8 mouse cellular contexts compared by ENCODE assay signal in the genomic region with DNA sequence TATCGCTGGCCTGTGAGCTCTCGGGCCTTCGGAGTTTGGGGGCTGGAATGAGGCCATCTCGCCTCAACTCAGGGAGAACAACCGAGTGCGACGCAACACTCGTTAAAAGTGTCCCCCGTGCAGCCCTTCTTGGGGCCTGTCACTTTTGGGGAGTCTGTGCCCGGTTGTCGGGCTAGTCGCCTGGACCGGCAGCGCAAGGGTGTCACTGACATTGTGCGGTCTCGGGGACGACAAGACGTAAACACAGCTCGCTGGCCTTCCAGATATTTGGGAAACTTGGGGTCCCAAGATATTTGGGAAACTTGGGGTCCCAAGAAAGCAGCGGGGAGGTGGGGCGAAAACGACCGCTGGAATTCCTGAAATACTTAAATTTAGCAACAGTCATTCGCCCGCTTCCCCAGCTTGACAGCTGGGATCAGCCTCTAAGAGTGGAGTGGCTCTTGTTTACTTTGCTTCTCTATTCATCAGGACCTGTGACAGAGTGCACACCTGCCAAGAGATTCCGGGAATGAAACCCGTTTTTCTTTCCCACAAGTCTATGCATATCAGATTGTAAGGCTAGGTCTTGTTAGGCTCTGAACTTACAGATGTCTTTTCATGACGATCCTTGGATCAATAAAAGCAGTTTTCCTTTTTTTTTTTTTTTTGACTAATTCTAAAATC. TPM values are rescaled to one million over a fixed set of nuclear protein-coding genes. Genes with fewer than 3 reads are reported as not detected.
DNase-seq lines count a peak whose midpoint lies in the region; ATAC-seq and TF ChIP-seq lines count a peak whose summit lies in the region.

No protein-coding gene starts in this region.

- H3K4me1 ChIP-seq in ES-E14 (ENCODE audit: control insufficient read depth in 2 of 2, insufficient read depth in 2 of 2, low read length in 2 of 2, poor library complexity in 1 of 2), result peaks cover 0 to 2% of the 10 kb centered on the region in 2 experiments; a peak in 1 of 4 replicates
- no peaks in the 10 kb centered on the region for H3K4me1 ChIP-seq in bone marrow, adult 2 months (ENCODE audit: control insufficient read depth, insufficient read depth, low read length)
- peaks cover 23% of the 10 kb centered on the region for H3K4me1 ChIP-seq in heart, embryonic 13.5 days
- peaks cover 14 to 18% of the 10 kb centered on the region in 2 experiments for H3K4me1 ChIP-seq in liver, embryonic 14.5 days (replicated peaks; ENCODE audit: control insufficient read depth in 2 of 2, insufficient read depth in 2 of 2, low read length in 1 of 2)
- H3K4me1 ChIP-seq in olfactory bulb, adult 2 months (ENCODE audit: control insufficient read depth, insufficient read depth, low read length), result peaks cover 2% of the 10 kb centered on the region; the same call in 1 of the 2 replicates

- no peak for TF ChIP-seq EP300 in liver, embryonic 14.5 days (IDR thresholded peaks at IDR 0.05; ENCODE audit: low read depth)

- DNase-seq in ES-E14 (ENCODE audit: low read depth, low spot score), result no peak
- peak in 2 of 3 experiments; percentile 18 to 27 for DNase-seq in liver, embryonic 14.5 days (ENCODE audit: low read depth in 3 of 3, low spot score in 3 of 3)
- no peak for DNase-seq in layer of hippocampus, adult 18-20 months (ENCODE audit: low spot score in 2 of 2)
- no peak for DNase-seq in spleen, postnatal 4 days (ENCODE audit: low spot score in 2 of 2)

- 1% methylated on average over 28 of the region's 28 CpGs for WGBS in bone marrow, adult 2 months
- WGBS in heart, embryonic 13.5 days, result 2% methylated on average over 28 of the region's 28 CpGs
- 2% methylated on average over 28 of the region's 28 CpGs for WGBS in liver, embryonic 14.5 days (ENCODE audit: insufficient replicate concordance)
- WGBS in olfactory bulb, adult 2 months, result under 1% methylated on average over 28 of the region's 28 CpGs

- ATAC-seq in heart, embryonic 13.5 days (ENCODE audit: extremely low read depth, insufficient number of reproducible peaks, low FRiP score, low TSS enrichment), result no peak
- peak; percentile 29; the same call in 1 of the 2 replicates for ATAC-seq in liver, embryonic 14.5 days (ENCODE audit: insufficient read depth)
- no peak for ATAC-seq in CD4-positive, CD25-positive, alpha-beta regulatory T cell, adult 4 months

- H3K27ac ChIP-seq in ES-E14 (ENCODE audit: insufficient read depth, low read depth, low read length, poor library complexity, severe bottlenecking), result no peak overlapping the region
- H3K27ac ChIP-seq in bone marrow, adult 2 months (ENCODE audit: control insufficient read depth, insufficient read depth, low read depth, low read length, poor library complexity), result peak overlapping the region; percentile 66
- peak overlapping the region; percentile 86 for H3K27ac ChIP-seq in heart, embryonic 13.5 days (replicated peaks)
- peak overlapping the region; percentile 56 for H3K27ac ChIP-seq in liver, embryonic 14.5 days
- peak overlapping the region; percentile 83; the same call in 1 of the 2 replicates for H3K27ac ChIP-seq in olfactory bulb, adult 2 months (ENCODE audit: insufficient read depth, low read depth, low read length)

- H3K4me3 ChIP-seq in ES-E14 (ENCODE audit: insufficient read depth in 1 of 2, low read depth in 1 of 2, low read length in 2 of 2, poor library complexity in 1 of 2, severe bottlenecking in 1 of 2), result peak overlapping the region; percentile 92 to 98
- H3K4me3 ChIP-seq in bone marrow, adult 2 months (replicated peaks; ENCODE audit: control insufficient read depth, low read depth, low read length), result peak overlapping the region; percentile 95
- peak overlapping the region; percentile 96 for H3K4me3 ChIP-seq in heart, embryonic 13.5 days
- H3K4me3 ChIP-seq in liver, embryonic 14.5 days (ENCODE audit: insufficient read depth in 1 of 2, low read depth in 2 of 2, low read length in 2 of 2), result peak overlapping the region; percentile 80 to 95
- H3K4me3 ChIP-seq in olfactory bulb, adult 2 months (ENCODE audit: insufficient read depth, low read depth, low read length), result peak overlapping the region; percentile 99

- no peaks in the 10 kb centered on the region for H3K27me3 ChIP-seq in heart, embryonic 13.5 days (replicated peaks)
- no peaks in the 10 kb centered on the region for H3K27me3 ChIP-seq in liver, embryonic 14.5 days (ENCODE audit: control insufficient read depth, insufficient read depth, low read length)

- in situ Hi-C loops in ES-E14 (cut with MboI; ENCODE audit: low sequenced_read_pairs in 2 of 2, unreplicated experiment in 2 of 2), result no loop called here

- TF ChIP-seq POLR2A in bone marrow, adult 2 months (IDR thresholded peaks at IDR 0.05; ENCODE audit: borderline replicate concordance, control insufficient read depth, low read depth, low read length), result 0 out of 2 replicates have a peak, but pooled peaks have one; percentile 9
- TF ChIP-seq POLR2A in olfactory bulb, adult 2 months (IDR thresholded peaks at IDR 0.05; ENCODE audit: insufficient read depth, low read depth, low read length), result no peak

- H3K4me2 ChIP-seq in heart, embryonic 13.5 days, result peak overlapping the region; percentile 75
- H3K4me2 ChIP-seq in liver, embryonic 14.5 days (ENCODE audit: low read depth), result peak overlapping the region; percentile 84

- H3K9me3 ChIP-seq in ES-E14 (ENCODE audit: control insufficient read depth, insufficient read depth, low read depth, low read length), result no peaks in the 10 kb centered on the region
- H3K9me3 ChIP-seq in heart, embryonic 13.5 days, result no peaks in the 10 kb centered on the region
- H3K9me3 ChIP-seq in liver, embryonic 14.5 days (ENCODE audit: control insufficient read depth, low read length), result no peaks in the 10 kb centered on the region

- H3K9ac ChIP-seq in ES-E14 (ENCODE audit: insufficient read depth, low read depth, low read length, poor library complexity, severe bottlenecking), result peak overlapping the region; percentile 98
- H3K9ac ChIP-seq in heart, embryonic 13.5 days, result peak overlapping the region; percentile 97
- peak overlapping the region; percentile 97 for H3K9ac ChIP-seq in liver, embryonic 14.5 days (replicated peaks)

- H3K36me3 ChIP-seq in ES-E14 (ENCODE audit: control insufficient read depth, insufficient read depth, low read length, poor library complexity, severe bottlenecking), result no peaks in the 10 kb centered on the region
- peaks cover 21% of the 10 kb centered on the region for H3K36me3 ChIP-seq in heart, embryonic 13.5 days
- H3K36me3 ChIP-seq in liver, embryonic 14.5 days (replicated peaks; ENCODE audit: control insufficient read depth, insufficient read depth, low read depth), result peaks cover 3% of the 10 kb centered on the region

- no peak for TF ChIP-seq CTCF in bone marrow, adult 2 months (IDR thresholded peaks at IDR 0.05; ENCODE audit: control insufficient read depth, insufficient read depth, low read length)
- TF ChIP-seq CTCF in liver, embryonic 14.5 days (IDR thresholded peaks at IDR 0.05; ENCODE audit: low read depth), result no peak
- no peak for TF ChIP-seq CTCF in olfactory bulb, adult 2 months (IDR thresholded peaks at IDR 0.05; ENCODE audit: insufficient read depth, low read depth, low read length)

TF ChIP-seq in ES-E14, 5 proteins besides CTCF, POLR2A, EP300 and RAD21:
- TF ChIP-seq ZNF384 (IDR thresholded peaks at IDR 0.05; ENCODE audit: low read depth, low read length), result no peak
- no peak for TF ChIP-seq HCFC1 (IDR thresholded peaks at IDR 0.05; ENCODE audit: borderline replicate concordance, insufficient read depth, low read length)
- no peak for TF ChIP-seq MAFK (IDR thresholded peaks at IDR 0.05; ENCODE audit: insufficient read depth, low read depth, low read length)
- TF ChIP-seq ZC3H11A (IDR thresholded peaks at IDR 0.05; ENCODE audit: borderline replicate concordance, low read depth, low read length), result no peak
- no peak for TF ChIP-seq CHD2 (IDR thresholded peaks at IDR 0.05; ENCODE audit: low read depth, low read length)

RNA-seq across cellular contexts. Expression of a gene that starts 0.8 kb away (rescaled TPM):
- total RNA-seq in ES-E14 (2012; rRNA removed), result 17.3 and 24.1 TPM in 2 replicates
- polyA plus RNA-seq in bone marrow, adult 2 months (2011; ENCODE audit: insufficient read depth, insufficient read length, low replicate concordance, missing spikeins), result 7.3 and 19.9 TPM in 2 replicates
- polyA plus RNA-seq in heart, embryonic 13.5 days (2015; fragmentation: Nextera tagmentation; extraction: Ambion mirVana), result 40.4 and 41.3 TPM in 2 replicates
- polyA plus RNA-seq in liver, embryonic 14.5 days (2012; rRNA removed), result 5.6 and 10.3 TPM in 2 replicates
- 29.5 and 32.5 TPM in 2 replicates for polyA plus RNA-seq in liver, embryonic 14.5 days (2014; fragmentation: Nextera tagmentation; extraction: Ambion mirVana)
- not detected in 2 replicates for polyA plus RNA-seq in olfactory bulb, adult 2 months (2012; ENCODE audit: insufficient read depth, insufficient read length, low replicate concordance, missing spikeins)
- total RNA-seq in layer of hippocampus, adult 18-20 months (2021), result 10 to 100 TPM; 28.7 to 29.6 TPM
- 10 to 100 TPM; 35.2 to 36.3 TPM for polyA plus RNA-seq in CD4-positive, CD25-positive, alpha-beta regulatory T cell, adult 4 months (2017; shearing (Covaris generic))

RNA-seq across cellular contexts. Expression of a gene that starts 29.9 kb away (rescaled TPM):
- 0.09 and 0.11 TPM in 2 replicates for total RNA-seq in ES-E14 (2012; rRNA removed)
- 0.40 TPM in 1 of 2 replicates, not detected in the other for polyA plus RNA-seq in bone marrow, adult 2 months (2011; ENCODE audit: insufficient read depth, insufficient read length, low replicate concordance, missing spikeins)
- polyA plus RNA-seq in heart, embryonic 13.5 days (2015; fragmentation: Nextera tagmentation; extraction: Ambion mirVana), result 0.04 TPM in 1 of 2 replicates, not detected in the other
- 0.01 TPM in 1 of 2 replicates, not detected in the other for polyA plus RNA-seq in liver, embryonic 14.5 days (2012; rRNA removed)
- not detected in 2 replicates for polyA plus RNA-seq in liver, embryonic 14.5 days (2014; fragmentation: Nextera tagmentation; extraction: Ambion mirVana)
- not detected in 2 replicates for polyA plus RNA-seq in olfactory bulb, adult 2 months (2012; ENCODE audit: insufficient read depth, insufficient read length, low replicate concordance, missing spikeins)
- not detected for total RNA-seq in layer of hippocampus, adult 18-20 months (2021)
- not detected for polyA plus RNA-seq in CD4-positive, CD25-positive, alpha-beta regulatory T cell, adult 4 months (2017; shearing (Covaris generic))

RNA-seq across cellular contexts. Expression of a gene that starts 51.1 kb away (rescaled TPM):
- 23.7 and 27.5 TPM in 2 replicates for total RNA-seq in ES-E14 (2012; rRNA removed)
- 7.3 and 16.3 TPM in 2 replicates for polyA plus RNA-seq in bone marrow, adult 2 months (2011; ENCODE audit: insufficient read depth, insufficient read length, low replicate concordance, missing spikeins)
- polyA plus RNA-seq in heart, embryonic 13.5 days (2015; fragmentation: Nextera tagmentation; extraction: Ambion mirVana), result 5.3 and 5.9 TPM in 2 replicates
- polyA plus RNA-seq in liver, embryonic 14.5 days (2012; rRNA removed), result 3.2 and 4.8 TPM in 2 replicates
- polyA plus RNA-seq in liver, embryonic 14.5 days (2014; fragmentation: Nextera tagmentation; extraction: Ambion mirVana), result 4.9 and 5.7 TPM in 2 replicates
- not detected in 2 replicates for polyA plus RNA-seq in olfactory bulb, adult 2 months (2012; ENCODE audit: insufficient read depth, insufficient read length, low replicate concordance, missing spikeins)
- total RNA-seq in layer of hippocampus, adult 18-20 months (2021), result 10 to 100 TPM; 27.5 to 27.8 TPM
- polyA plus RNA-seq in CD4-positive, CD25-positive, alpha-beta regulatory T cell, adult 4 months (2017; shearing (Covaris generic)), result 1 to 10 TPM; 4.5 to 7.7 TPM

Comparison
In these comparisons a context has a peak if more than half of its experiments do, and no peak if none do; other contexts are left out.
1. DNase-seq: peak in liver, embryonic 14.5 days (2 of 3); none in ES-E14 (single experiment), layer of hippocampus, adult 18-20 months (0 of 2) and spleen, postnatal 4 days (0 of 2).
2. Peak in every context shown above with its lines, with median percentiles within 50 percentile points of each other: H3K4me3 ChIP-seq and H3K9ac ChIP-seq.